Mouse (Mus musculus): ENCODE measurements around the gene Lrba. TPM values are rescaled to one million over a fixed set of nuclear protein-coding genes. Genes with fewer than 3 reads are reported as not detected.

Gene Lrba
- total RNA-seq, 4 experiments from 2014 or later = 28.0 to 35.0 (median 29.7) TPM

GRCm38 (mm10) chr3:86558976-86559375 is 334.5 kb downstream of the Lrba start:
- no peak for DNase-seq (ENCODE audit: low spot score in 2 of 2)

GRCm38 (mm10) chr3:86559635-86560034 is 335.2 kb downstream of the Lrba start:
- DNase-seq (ENCODE audit: low spot score in 2 of 2) = no peak

- no peak for DNase-seq (ENCODE audit: low spot score in 2 of 2)
Measured at GRCm38 (mm10) chr3:86560281-86561022, 336.0 kb downstream of the Lrba start.

GRCm38 (mm10) chr3:86561023-86561344 is 336.5 kb downstream of the Lrba start:
- no peak for DNase-seq (ENCODE audit: low spot score in 2 of 2)

GRCm38 (mm10) chr3:86561396-86561795 is 336.9 kb downstream of the Lrba start:
- no peak for DNase-seq (ENCODE audit: low spot score in 2 of 2)

- no peak for DNase-seq (ENCODE audit: low spot score in 2 of 2)
Measured at GRCm38 (mm10) chr3:86567312-86567711, 342.8 kb downstream of the Lrba start.

GRCm38 (mm10) chr3:86571518-86571917 is 347.0 kb downstream of the Lrba start:
- no peak for DNase-seq (ENCODE audit: low spot score in 2 of 2)

GRCm38 (mm10) chr3:86572519-86573244 is 348.2 kb downstream of the Lrba start:
- DNase-seq (ENCODE audit: low spot score in 2 of 2) = no peak

- DNase-seq (ENCODE audit: low spot score in 2 of 2) = no peak
Measured at GRCm38 (mm10) chr3:86575312-86575711, 350.8 kb downstream of the Lrba start.

- no peak for DNase-seq (ENCODE audit: low spot score in 2 of 2)
Measured at GRCm38 (mm10) chr3:86602284-86602683, 377.8 kb downstream of the Lrba start.

GRCm38 (mm10) chr3:86605775-86606174 is 381.3 kb downstream of the Lrba start:
- no peak for DNase-seq (ENCODE audit: low spot score in 2 of 2)

- no peak for DNase-seq (ENCODE audit: low spot score in 2 of 2)
Measured at GRCm38 (mm10) chr3:86627008-86627743, 402.7 kb downstream of the Lrba start.

GRCm38 (mm10) chr3:86629379-86629778 is 404.9 kb downstream of the Lrba start:
- no peak for DNase-seq (ENCODE audit: low spot score in 2 of 2)

- no peak for DNase-seq (ENCODE audit: low spot score in 2 of 2)
Measured at GRCm38 (mm10) chr3:86635464-86635863, 411.0 kb downstream of the Lrba start.

- DNase-seq (ENCODE audit: low spot score in 2 of 2) = no peak
Measured at GRCm38 (mm10) chr3:86635940-86636339, 411.5 kb downstream of the Lrba start.

GRCm38 (mm10) chr3:86638552-86639348 is 414.3 kb downstream of the Lrba start:
- no peak for DNase-seq (ENCODE audit: low spot score in 2 of 2)

GRCm38 (mm10) chr3:86641393-86641792 is 416.9 kb downstream of the Lrba start:
- DNase-seq (ENCODE audit: low spot score in 2 of 2) = no peak

GRCm38 (mm10) chr3:86641796-86642195 is 417.3 kb downstream of the Lrba start:
- DNase-seq (ENCODE audit: low spot score in 2 of 2) = no peak

- DNase-seq (ENCODE audit: low spot score in 2 of 2) = no peak
Measured at GRCm38 (mm10) chr3:86646771-86647170, 422.3 kb downstream of the Lrba start.

- DNase-seq (ENCODE audit: low spot score in 2 of 2) = no peak
Measured at GRCm38 (mm10) chr3:86651006-86651405, 426.5 kb downstream of the Lrba start.

GRCm38 (mm10) chr3:86659326-86659725 is 434.8 kb downstream of the Lrba start:
- no peak for DNase-seq (ENCODE audit: low spot score in 2 of 2)
